Mouse (Mus musculus): ENCODE measurements around the gene Dcps.

Dcps gene

GRCm38 (mm10) chr9:35131637-35132397 lies 44.0 kb downstream of the Dcps start:
- no peak for DNase-seq (ENCODE audit: low read depth, low spot score)

- no peak for DNase-seq (ENCODE audit: low read depth, low spot score)
Measured at GRCm38 (mm10) chr9:35128995-35129418, 46.9 kb downstream of the Dcps start.

- no peak for DNase-seq (ENCODE audit: low read depth, low spot score)
Measured at GRCm38 (mm10) chr9:35128564-35128963, 47.3 kb downstream of the Dcps start.

- no peak for DNase-seq (ENCODE audit: low read depth, low spot score)
Measured at GRCm38 (mm10) chr9:35127561-35127960, 48.3 kb downstream of the Dcps start.

- DNase-seq (ENCODE audit: low read depth, low spot score) = no peak
Measured at GRCm38 (mm10) chr9:35127147-35127546, 48.7 kb downstream of the Dcps start.

GRCm38 (mm10) chr9:35124678-35124955 lies 51.2 kb downstream of the Dcps start:
- DNase-seq (ENCODE audit: low read depth, low spot score) = no peak

GRCm38 (mm10) chr9:35123804-35124677 lies 51.8 kb downstream of the Dcps start:
- DNase-seq (ENCODE audit: low read depth, low spot score) = no peak

- DNase-seq (ENCODE audit: low read depth, low spot score) = no peak
Measured at GRCm38 (mm10) chr9:35123456-35123803, 52.4 kb downstream of the Dcps start.

- no peak for DNase-seq (ENCODE audit: low read depth, low spot score)
Measured at GRCm38 (mm10) chr9:35122551-35123266, 53.2 kb downstream of the Dcps start.

GRCm38 (mm10) chr9:35119168-35119567 lies 56.7 kb downstream of the Dcps start, which contains the start of gene St3gal4:
Gene St3gal4, minus strand, starts transcription at chr9:35119268.
- DNase-seq (ENCODE audit: low read depth, low spot score) = no peak

- no peak for DNase-seq (ENCODE audit: low read depth, low spot score)
Measured at GRCm38 (mm10) chr9:35118563-35118962, 57.3 kb downstream of the Dcps start.

GRCm38 (mm10) chr9:35117384-35118295 lies 58.2 kb downstream of the Dcps start:
- no peak for DNase-seq (ENCODE audit: low read depth, low spot score)

GRCm38 (mm10) chr9:35116391-35117381 lies 59.2 kb downstream of the Dcps start:
- DNase-seq (ENCODE audit: low read depth, low spot score) = peak; percentile 67

GRCm38 (mm10) chr9:35115804-35116203 lies 60.1 kb downstream of the Dcps start:
- DNase-seq (ENCODE audit: low read depth, low spot score) = no peak

- no peak for DNase-seq (ENCODE audit: low read depth, low spot score)
Measured at GRCm38 (mm10) chr9:35115299-35115698, 60.6 kb downstream of the Dcps start.

- no peak for DNase-seq (ENCODE audit: low read depth, low spot score)
Measured at GRCm38 (mm10) chr9:35114234-35114633, 61.6 kb downstream of the Dcps start.

GRCm38 (mm10) chr9:35111941-35112595 lies 63.8 kb downstream of the Dcps start:
- DNase-seq (ENCODE audit: low read depth, low spot score) = peak; percentile 44

- DNase-seq (ENCODE audit: low read depth, low spot score) = no peak
Measured at GRCm38 (mm10) chr9:35111446-35111845, 64.4 kb downstream of the Dcps start.

- no peak for DNase-seq (ENCODE audit: low read depth, low spot score)
Measured at GRCm38 (mm10) chr9:35110567-35110966, 65.3 kb downstream of the Dcps start.

Data from embryo, embryonic 11.5 days (tissue).